Mouse (Mus musculus) embryonic fibroblast, embryonic 13.5 days (primary cell): Measurements from ENCODE around the gene Nags. TPM values are rescaled to one million over a fixed set of nuclear protein-coding genes. Genes with fewer than 3 reads are reported as not detected.
"Not testable (repeated sequence)": the region's sequence is repeated elsewhere in the genome, so short reads cannot be mapped to it uniquely, and the experiment has no call there.

Experiments used
- H3K27ac ChIP-seq: 2 replicates; pipeline ENCODE4 v1.5.1; 2012; ENCODE audit warnings: low read length, control low read depth, inconsistent platforms; ENCODE audit not compliant: insufficient read depth
- H3K4me1 ChIP-seq: 2 replicates; pipeline ENCODE4 v1.6.1; 2011; ENCODE audit warnings: low read length; ENCODE audit not compliant: control insufficient read depth, insufficient read depth
- H3K4me3 ChIP-seq: 2 replicates; pipeline ENCODE4 v1.5.1; 2011; ENCODE audit warnings: mild to moderate bottlenecking, control low read depth, low read length; ENCODE audit not compliant: insufficient read depth
- CTCF ChIP-seq: IDR thresholded peaks from 2 replicates; pipeline ENCODE4 v1.5.1; 2011; ENCODE audit warnings: mild to moderate bottlenecking, control low read depth, low read length, moderate library complexity, borderline replicate concordance; ENCODE audit not compliant: insufficient read depth
- POLR2A ChIP-seq: IDR thresholded peaks from 2 replicates; pipeline ENCODE4 v1.6.1; 2011; ENCODE audit warnings: low read depth, mild to moderate bottlenecking, control low read depth, low read length, moderate library complexity
- polyA plus RNA-seq: library from polyadenylated mRNA; stranded (reverse); fragments of >200 nt; gene quantifications from 2 replicates; pipeline ENCODE4 v1.2.4, GENCODE M21; 2011; ENCODE audit warnings: low read depth; ENCODE audit not compliant: missing spikeins, insufficient read length

Nags gene
- polyA plus RNA-seq, 1 experiment: not detected

DNA sequence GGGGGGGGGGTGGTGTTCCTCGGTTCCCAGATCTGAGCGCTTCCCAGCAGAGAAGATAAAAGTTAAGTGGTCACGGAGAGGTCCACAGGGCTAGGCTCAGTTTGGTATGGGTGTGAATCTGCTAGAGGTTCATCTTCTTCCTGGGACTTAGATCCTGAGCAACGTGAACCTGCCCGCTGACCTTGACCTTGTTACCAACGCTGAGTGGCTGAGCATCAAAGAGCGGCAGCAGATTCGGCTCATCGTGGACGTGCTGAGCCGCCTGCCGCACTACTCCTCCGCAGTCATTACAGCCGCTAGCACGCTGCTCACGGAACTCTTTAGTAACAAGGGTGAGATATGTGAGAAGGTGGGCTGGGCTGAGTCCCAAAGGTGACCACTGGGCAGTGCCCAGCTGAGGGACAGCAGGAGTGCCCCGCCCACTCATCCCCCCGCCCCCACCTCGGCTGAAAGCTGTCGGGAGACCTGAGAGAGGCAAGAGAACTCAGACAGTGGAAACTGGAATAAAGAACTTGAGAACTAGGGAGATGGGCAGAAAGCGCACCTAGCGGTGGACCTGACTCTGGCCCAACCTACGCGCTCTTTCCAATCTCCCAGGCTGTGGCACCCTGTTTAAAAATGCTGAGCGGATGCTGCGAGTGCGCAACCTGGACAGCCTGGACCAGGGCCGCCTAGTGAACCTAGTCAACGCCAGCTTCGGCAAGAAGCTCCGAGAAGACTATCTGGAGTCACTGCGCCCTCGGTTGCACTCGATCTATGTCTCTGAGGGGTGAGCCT lies 2.1 kb downstream of the Nags start:
- TF ChIP-seq CTCF: no peak
- TF ChIP-seq POLR2A: no peak
- Histone ChIP-seq H3K27ac (no peak overlapping the region), H3K4me1 (no peaks in the 10 kb centered on the region), H3K4me3 (no peak overlapping the region)

DNA sequence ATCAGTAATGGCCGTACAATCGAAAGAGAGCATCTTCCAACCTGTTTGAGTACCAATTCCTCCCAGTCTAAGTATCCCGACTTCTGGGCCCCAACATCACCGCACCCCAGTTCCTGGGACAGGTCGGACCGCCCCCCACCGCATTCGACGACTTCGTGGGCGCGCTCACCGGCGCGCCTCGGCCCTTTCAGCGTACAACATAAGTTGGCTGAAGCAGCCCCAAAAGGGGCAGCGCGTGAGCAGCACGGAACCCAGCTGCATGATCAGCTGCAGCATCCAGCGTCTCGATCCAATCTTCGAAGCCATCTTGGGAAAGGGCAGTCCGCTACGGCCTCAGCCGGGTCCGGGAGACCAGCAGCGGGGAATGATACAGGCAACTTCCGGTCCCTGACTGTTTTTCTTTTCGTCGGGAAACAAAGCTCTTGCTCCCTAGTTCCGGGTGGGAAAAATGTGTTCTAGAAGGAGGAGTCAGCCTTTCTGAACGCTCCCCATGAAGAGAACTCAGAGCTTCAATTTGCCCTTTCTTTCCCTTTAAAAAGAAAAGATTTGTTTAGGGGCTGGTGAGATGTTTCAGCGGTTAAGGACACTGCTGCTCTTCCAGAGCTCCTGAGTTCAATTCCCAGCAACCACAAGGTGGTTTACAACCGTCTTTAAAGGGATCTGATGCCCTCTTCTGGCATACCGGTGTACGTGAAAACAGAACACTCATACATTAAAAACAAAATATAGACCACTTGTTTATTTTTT lies 10.9 kb downstream of the Nags start, which contains the start of gene Tmem101:
Gene Tmem101 (minus strand): TSS at position 366 of the 747 bp plus-strand sequence.
- TF ChIP-seq CTCF (no peak), POLR2A (peak; percentile 84)
- H3K4me1 ChIP-seq: no peaks in the 10 kb centered on the region
- peak within 1 kb of the TSS; percentile 63 for H3K4me3 ChIP-seq
- peak within 1 kb of the TSS; percentile 1; the same call in 1 of the 2 replicates for H3K27ac ChIP-seq

DNA sequence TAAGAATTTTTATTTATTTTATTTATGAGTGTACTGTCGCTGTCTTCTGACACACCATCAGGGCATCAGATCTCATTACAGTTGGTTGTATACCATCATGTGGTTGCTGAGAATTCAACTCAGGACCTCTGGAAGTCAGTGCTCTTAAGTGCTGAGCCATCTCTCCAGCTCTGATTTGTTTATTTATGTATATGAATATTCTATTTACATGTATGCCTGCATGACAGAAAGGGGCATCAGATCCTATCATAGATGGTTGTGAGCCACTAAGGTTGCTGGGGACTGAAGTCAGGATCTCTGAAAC lies 11.4 kb downstream of the Nags start:
- Histone ChIP-seq H3K4me3 (no peak overlapping the region), H3K4me1 (no peaks in the 10 kb centered on the region), H3K27ac (no peak overlapping the region)
- TF ChIP-seq CTCF (no peak), POLR2A (no peak)

DNA sequence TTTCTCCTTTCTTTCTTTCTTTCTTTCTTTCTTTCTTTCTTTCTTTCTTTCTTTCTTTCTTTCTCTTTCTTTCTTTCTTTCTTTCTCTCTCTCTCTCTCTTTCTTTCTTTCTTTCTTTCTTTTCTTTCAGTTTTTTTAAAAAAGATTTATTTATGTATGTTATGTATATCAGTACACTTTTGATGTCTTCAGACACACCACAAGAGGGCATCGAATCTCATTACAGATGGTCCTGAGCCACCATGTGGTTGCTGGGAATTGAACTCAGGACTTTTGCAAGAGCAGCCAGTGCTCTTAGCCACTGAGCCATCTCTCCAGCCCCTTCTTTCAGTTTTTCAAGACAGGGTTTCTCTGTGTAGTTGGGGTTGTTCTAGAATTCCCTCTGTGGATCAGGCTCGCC lies 12.7 kb downstream of the Nags start:
- H3K4me1 ChIP-seq, H3K4me3 ChIP-seq, H3K27ac ChIP-seq: not testable (repeated sequence)

DNA sequence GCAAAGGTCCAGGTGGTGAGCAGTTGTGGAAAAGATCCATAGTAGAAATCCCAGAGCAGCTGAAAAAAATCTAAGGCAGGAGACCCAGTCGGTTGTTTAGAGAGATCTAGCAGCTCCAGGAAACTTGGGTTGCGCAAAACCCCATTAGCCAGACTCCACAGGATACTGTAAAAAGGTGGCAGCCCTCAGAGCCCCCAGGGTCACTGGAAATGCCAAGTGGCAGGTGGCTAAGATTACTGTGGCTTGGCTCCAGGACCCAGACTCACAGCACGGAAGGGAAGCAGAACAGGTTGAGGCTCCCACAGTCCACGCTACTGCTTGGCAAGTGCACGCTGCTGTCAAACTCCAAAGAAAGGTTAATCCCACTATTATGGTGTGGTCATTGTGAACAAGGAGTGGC lies 14.5 kb downstream of the Nags start:
- no peaks in the 10 kb centered on the region for H3K4me1 ChIP-seq
- H3K27ac ChIP-seq: no peak overlapping the region
- no peak overlapping the region for H3K4me3 ChIP-seq
- TF ChIP-seq CTCF (no peak), POLR2A (no peak)

DNA sequence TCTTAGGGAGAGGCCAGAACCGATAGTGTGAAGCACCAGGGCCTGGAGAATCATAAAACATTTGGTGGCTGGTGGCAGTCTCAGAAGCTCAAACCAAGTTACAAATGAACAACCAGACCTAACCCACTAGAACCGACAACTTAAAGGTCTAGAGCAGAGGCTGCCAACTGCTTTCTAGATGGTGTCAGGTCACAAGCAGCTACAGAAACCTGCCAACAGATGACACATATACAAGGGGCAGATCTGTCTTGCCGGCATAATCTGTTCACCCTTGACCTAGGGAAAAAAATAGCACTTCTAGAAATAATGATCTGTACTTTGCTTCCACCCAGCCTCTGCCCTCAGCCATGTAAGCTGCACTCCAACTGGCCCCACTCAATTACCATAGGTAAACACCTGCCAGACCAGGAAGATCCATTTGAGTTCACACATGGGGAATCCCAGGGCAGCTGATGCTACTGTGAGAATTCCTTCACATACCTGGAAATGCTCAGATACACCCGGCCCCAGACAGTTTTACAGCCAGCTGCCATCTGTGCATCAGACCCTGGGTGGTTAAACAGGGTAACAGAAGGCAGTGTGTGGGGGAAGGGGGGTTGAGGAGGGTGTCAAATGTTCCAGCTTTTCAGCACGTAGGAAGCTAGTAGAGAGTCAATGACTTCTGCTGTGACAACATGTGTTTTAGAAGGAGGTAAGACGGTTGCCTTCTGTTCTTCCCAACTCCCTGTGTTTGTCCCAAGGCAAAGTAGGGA lies 20.8 kb downstream of the Nags start:
- Histone ChIP-seq H3K27ac (no peak overlapping the region), H3K4me3 (no peak overlapping the region), H3K4me1 (no peaks in the 10 kb centered on the region)
- TF ChIP-seq CTCF (no peak), POLR2A (no peak)

DNA sequence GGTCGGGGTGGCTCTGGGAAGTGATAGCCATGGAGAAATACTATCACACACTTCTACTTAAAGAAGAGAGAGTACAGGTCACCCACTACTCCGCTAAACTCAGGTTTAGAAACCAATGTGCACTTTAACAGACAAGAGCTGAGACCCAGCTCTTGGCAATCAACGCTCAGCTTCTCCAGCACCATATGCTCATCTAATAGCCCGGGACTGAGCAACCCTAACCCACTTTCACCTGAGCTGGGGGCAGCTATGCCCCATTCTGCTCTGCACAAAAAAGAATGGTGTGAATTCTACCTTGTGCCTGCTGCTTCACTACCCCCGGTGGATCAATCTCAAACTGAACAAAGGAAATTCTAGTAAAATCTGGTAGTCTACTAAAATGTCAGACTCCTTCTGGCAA lies 22.2 kb downstream of the Nags start:
- TF ChIP-seq POLR2A: no peak
- no peak for TF ChIP-seq CTCF
- Histone ChIP-seq H3K27ac (no peak overlapping the region), H3K4me1 (no peaks in the 10 kb centered on the region), H3K4me3 (no peak overlapping the region)

DNA sequence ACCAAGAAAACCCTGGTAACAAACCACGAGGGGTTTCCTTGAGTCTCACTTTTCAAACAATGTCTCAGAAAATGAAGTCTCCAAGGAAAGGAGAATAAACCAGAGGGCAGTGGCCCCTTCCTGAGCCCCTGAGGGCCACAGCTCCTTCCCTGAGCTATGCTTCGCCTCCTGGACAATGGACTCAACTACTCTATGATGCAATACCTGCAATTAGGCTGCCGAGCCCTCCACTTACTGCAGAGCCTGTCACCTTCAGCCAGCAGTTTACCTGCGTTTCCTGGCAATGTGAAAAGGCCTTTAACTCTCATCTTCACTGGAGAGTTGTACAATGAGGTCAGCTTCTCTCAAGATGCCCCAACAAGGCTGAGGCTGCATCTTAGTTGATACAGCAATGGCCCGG lies 23.4 kb downstream of the Nags start:
- no peak overlapping the region for H3K4me3 ChIP-seq
- H3K4me1 ChIP-seq: no peaks in the 10 kb centered on the region
- no peak overlapping the region for H3K27ac ChIP-seq
- TF ChIP-seq POLR2A (no peak), CTCF (no peak)

DNA sequence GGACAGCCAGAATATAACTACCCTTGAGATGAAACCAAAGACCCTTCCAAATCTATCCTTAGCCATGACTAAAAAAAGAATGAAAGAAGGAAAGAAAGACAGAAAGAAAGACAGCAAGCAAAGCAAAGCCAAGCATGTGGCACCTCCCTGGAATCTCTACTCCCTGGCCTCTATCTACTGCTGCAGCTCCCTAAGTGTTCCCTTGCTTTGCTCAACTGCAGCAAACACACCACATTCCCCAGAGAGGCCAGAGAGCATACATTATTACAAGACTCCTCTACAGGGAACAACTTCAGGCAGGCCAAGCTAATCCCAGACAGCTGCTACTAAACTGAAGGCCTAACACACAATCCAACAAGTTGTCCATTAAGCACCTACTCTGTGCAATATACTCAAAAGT lies 34.5 kb downstream of the Nags start:
- Histone ChIP-seq H3K4me3 (no peak overlapping the region), H3K27ac (no peak overlapping the region), H3K4me1 (no peaks in the 10 kb centered on the region)
- TF ChIP-seq POLR2A: no peak
- no peak for TF ChIP-seq CTCF

DNA sequence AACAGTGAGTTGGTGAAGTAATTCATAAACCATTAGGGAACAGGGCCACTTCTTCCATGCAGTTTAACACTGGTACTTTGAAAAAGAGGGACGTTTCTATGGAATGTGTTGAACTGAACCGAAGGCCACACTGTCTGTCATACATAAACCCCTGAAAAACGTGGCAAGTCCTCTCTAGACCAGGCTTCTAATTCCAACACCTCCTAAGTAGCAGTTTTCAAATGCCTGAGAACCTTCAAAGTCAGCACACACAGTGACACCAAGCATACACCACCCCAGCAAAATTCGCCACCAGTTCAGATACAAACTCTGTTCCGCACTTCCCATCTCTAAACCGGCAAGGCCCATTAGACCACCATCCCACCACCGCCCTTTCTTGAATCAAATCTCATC lies 38.9 kb downstream of the Nags start:
- no peak for TF ChIP-seq POLR2A
- no peak for TF ChIP-seq CTCF
- Histone ChIP-seq H3K27ac (peak overlapping the region; percentile 69; the same call in 1 of the 2 replicates), H3K4me1 (0 out of 2 replicates have a peak, but pooled peaks cover 2% of the 10 kb centered on the region), H3K4me3 (peak overlapping the region; percentile 96)
